Mouse (Mus musculus) kidney, adult 2 months (tissue): ENCODE data around the gene Gm5475.

Experiments used
- CTCF ChIP-seq: fragments of 200-500 bp; conservative IDR thresholded peaks from 2 replicates; pipeline ENCODE4 v1.5.1; 2011; ENCODE audit warnings: low read depth, mild to moderate bottlenecking, control low read depth, low read length, moderate library complexity, mixed read lengths; ENCODE audit not compliant: insufficient read depth, insufficient read length
- POLR2A ChIP-seq: fragments of 200-500 bp; IDR thresholded peaks from one replicate; pipeline ENCODE4 v1.6.1; 2011; ENCODE audit warnings: low read depth, low read length, control low read depth

DNA sequence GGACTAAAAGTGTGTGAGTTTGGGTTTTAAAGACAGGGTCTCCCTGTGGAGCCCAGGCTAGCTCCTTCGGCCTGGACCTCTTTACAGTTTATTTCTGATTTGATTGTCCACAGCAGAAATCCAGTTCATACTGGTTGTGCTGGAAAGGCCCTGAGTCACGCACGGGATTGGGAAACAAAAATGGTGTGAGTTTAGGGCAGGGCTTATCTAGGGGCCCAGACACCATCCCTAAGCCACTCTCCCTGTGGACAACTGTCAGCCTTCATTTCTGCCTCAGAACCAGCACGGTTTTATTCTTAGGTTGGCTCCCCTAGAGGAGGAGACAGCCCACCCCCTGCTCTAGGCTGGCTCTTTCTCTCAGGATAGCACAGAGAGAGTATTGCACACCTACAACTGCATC lies 11.3 kb downstream of the Gm5475 start:
- no peak for TF ChIP-seq CTCF
- TF ChIP-seq POLR2A: no peak
